Mouse (Mus musculus): Measurements from ENCODE around the gene Ube2c. TPM values are rescaled to one million over a fixed set of nuclear protein-coding genes. Genes with fewer than 3 reads are reported as not detected.

Ube2c gene
- polyA plus RNA-seq, 1 experiment from 2014 or later, result 559 TPM

Other genes starting within 250 kb of the Ube2c start
- gene Wfdc2, start 207.5 kb upstream of the Ube2c start, polyA plus RNA-seq (2014; fragmentation: Nextera tagmentation; extraction: Ambion mirVana), result 330 and 331 TPM in 2 replicates
- gene Spint3, start 196.4 kb upstream of the Ube2c start, polyA plus RNA-seq (2014; fragmentation: Nextera tagmentation; extraction: Ambion mirVana), result not detected in 2 replicates
- not detected in 2 replicates for gene Wfdc6a, start 184.5 kb upstream of the Ube2c start, polyA plus RNA-seq (2014; fragmentation: Nextera tagmentation; extraction: Ambion mirVana)
- gene Eppin, start 176.3 kb upstream of the Ube2c start, polyA plus RNA-seq (2014; fragmentation: Nextera tagmentation; extraction: Ambion mirVana), result not detected in 2 replicates
- gene Wfdc6b, start 156.4 kb upstream of the Ube2c start, polyA plus RNA-seq (2014; fragmentation: Nextera tagmentation; extraction: Ambion mirVana), result not detected in 2 replicates
- gene Wfdc8, start 156.3 kb upstream of the Ube2c start, polyA plus RNA-seq (2014; fragmentation: Nextera tagmentation; extraction: Ambion mirVana), result not detected in 2 replicates
- not detected in 2 replicates for gene Wfdc16, start 131.1 kb upstream of the Ube2c start, polyA plus RNA-seq (2014; fragmentation: Nextera tagmentation; extraction: Ambion mirVana)
- gene Wfdc10, start 113.9 kb upstream of the Ube2c start, polyA plus RNA-seq (2014; fragmentation: Nextera tagmentation; extraction: Ambion mirVana), result not detected in 2 replicates
- not detected in 2 replicates for gene Wfdc9, start 113.3 kb upstream of the Ube2c start, polyA plus RNA-seq (2014; fragmentation: Nextera tagmentation; extraction: Ambion mirVana)
- gene Wfdc11, start 95.8 kb upstream of the Ube2c start, polyA plus RNA-seq (2014; fragmentation: Nextera tagmentation; extraction: Ambion mirVana), result not detected in 2 replicates
- gene Wfdc13, start 84.8 kb upstream of the Ube2c start, polyA plus RNA-seq (2014; fragmentation: Nextera tagmentation; extraction: Ambion mirVana), result 0.54 and 0.93 TPM in 2 replicates
- gene Spint4, start 71.4 kb upstream of the Ube2c start, polyA plus RNA-seq (2014; fragmentation: Nextera tagmentation; extraction: Ambion mirVana), result 1.1 and 1.4 TPM in 2 replicates
- gene Spint5, start 54.6 kb upstream of the Ube2c start, polyA plus RNA-seq (2014; fragmentation: Nextera tagmentation; extraction: Ambion mirVana), result not detected in 2 replicates
- gene Wfdc3, start 24.0 kb upstream of the Ube2c start, polyA plus RNA-seq (2014; fragmentation: Nextera tagmentation; extraction: Ambion mirVana), result 0.83 and 1.4 TPM in 2 replicates
- gene Dnttip1, start 23.9 kb upstream of the Ube2c start, polyA plus RNA-seq (2014; fragmentation: Nextera tagmentation; extraction: Ambion mirVana), result 64.4 and 70.8 TPM in 2 replicates
- gene Tnnc2, start 10.1 kb downstream of the Ube2c start, polyA plus RNA-seq (2014; fragmentation: Nextera tagmentation; extraction: Ambion mirVana), result 1.8 and 1.9 TPM in 2 replicates
- 16.0 and 16.6 TPM in 2 replicates for gene Snx21, start 15.9 kb downstream of the Ube2c start, polyA plus RNA-seq (2014; fragmentation: Nextera tagmentation; extraction: Ambion mirVana)
- gene Acot8, start 35.0 kb downstream of the Ube2c start, polyA plus RNA-seq (2014; fragmentation: Nextera tagmentation; extraction: Ambion mirVana), result 13.7 and 17.0 TPM in 2 replicates
- 7.3 and 9.0 TPM in 2 replicates for gene Zswim3, start 35.2 kb downstream of the Ube2c start, polyA plus RNA-seq (2014; fragmentation: Nextera tagmentation; extraction: Ambion mirVana)
- 12.4 and 20.0 TPM in 2 replicates for gene Zswim1, start 52.8 kb downstream of the Ube2c start, polyA plus RNA-seq (2014; fragmentation: Nextera tagmentation; extraction: Ambion mirVana)
- gene Spata25, start 58.6 kb downstream of the Ube2c start, polyA plus RNA-seq (2014; fragmentation: Nextera tagmentation; extraction: Ambion mirVana), result not detected in 2 replicates
- 122 and 135 TPM in 2 replicates for gene Ctsa, start 63.0 kb downstream of the Ube2c start, polyA plus RNA-seq (2014; fragmentation: Nextera tagmentation; extraction: Ambion mirVana)
- 6.0 and 6.6 TPM in 2 replicates for gene Neurl2, start 63.6 kb downstream of the Ube2c start, polyA plus RNA-seq (2014; fragmentation: Nextera tagmentation; extraction: Ambion mirVana)
- gene Pltp, start 87.8 kb downstream of the Ube2c start, polyA plus RNA-seq (2014; fragmentation: Nextera tagmentation; extraction: Ambion mirVana), result 25.7 and 34.6 TPM in 2 replicates
- gene Pcif1, start 109.4 kb downstream of the Ube2c start, polyA plus RNA-seq (2014; fragmentation: Nextera tagmentation; extraction: Ambion mirVana), result 68.9 and 72.9 TPM in 2 replicates
- gene Zfp335, start 141.9 kb downstream of the Ube2c start, polyA plus RNA-seq (2014; fragmentation: Nextera tagmentation; extraction: Ambion mirVana), result 10.7 and 13.8 TPM in 2 replicates
- gene Mmp9, start 170.9 kb downstream of the Ube2c start, polyA plus RNA-seq (2014; fragmentation: Nextera tagmentation; extraction: Ambion mirVana), result 0.76 and 1.4 TPM in 2 replicates
- gene Slc12a5, start 190.9 kb downstream of the Ube2c start, polyA plus RNA-seq (2014; fragmentation: Nextera tagmentation; extraction: Ambion mirVana), result 1.5 and 1.6 TPM in 2 replicates

Data from kidney, embryonic 14.5 days (tissue).